Mouse (Mus musculus): ENCODE measurements around the gene Ets1. TPM values are rescaled to one million over a fixed set of nuclear protein-coding genes. Genes with fewer than 3 reads are reported as not detected.

Ets1 gene
- polyA plus RNA-seq, 1 experiment from 2014 or later: 40.8 TPM

- Histone ChIP-seq H3K27ac (peak overlapping the region; percentile 62), H3K27me3 (peaks cover 6% of the 10 kb centered on the region; the same call in 1 of the 2 replicates), H3K36me3 (no peaks in the 10 kb centered on the region), H3K9me3 (no peaks in the 10 kb centered on the region), H3K4me1 (peaks cover 18% of the 10 kb centered on the region; the same call in 1 of the 2 replicates), H3K4me3 (no peak overlapping the region), H3K4me2 (no peak overlapping the region), H3K9ac (no peak overlapping the region)
- WGBS: 22% methylated on average over 8 of the region's 8 CpGs
- ATAC-seq (ENCODE audit: insufficient number of reproducible peaks, insufficient read depth, low FRiP score, low TSS enrichment, low read depth): no peak
Measured at GRCm38 (mm10) chr9:32685793-32686558, 50.0 kb downstream of the Ets1 start.

GRCm38 (mm10) chr9:32688351-32688750 is 52.3 kb downstream of the Ets1 start:
- WGBS: 62% methylated on average over 2 of the region's 2 CpGs
- Histone ChIP-seq H3K27ac (no peak overlapping the region), H3K9ac (no peak overlapping the region), H3K4me1 (peaks cover 18% of the 10 kb centered on the region; the same call in 1 of the 2 replicates), H3K4me3 (no peak overlapping the region), H3K36me3 (no peaks in the 10 kb centered on the region), H3K27me3 (peaks cover 13% of the 10 kb centered on the region), H3K9me3 (no peaks in the 10 kb centered on the region), H3K4me2 (no peak overlapping the region)
- ATAC-seq (ENCODE audit: insufficient number of reproducible peaks, insufficient read depth, low FRiP score, low TSS enrichment, low read depth): no peak

DNA sequence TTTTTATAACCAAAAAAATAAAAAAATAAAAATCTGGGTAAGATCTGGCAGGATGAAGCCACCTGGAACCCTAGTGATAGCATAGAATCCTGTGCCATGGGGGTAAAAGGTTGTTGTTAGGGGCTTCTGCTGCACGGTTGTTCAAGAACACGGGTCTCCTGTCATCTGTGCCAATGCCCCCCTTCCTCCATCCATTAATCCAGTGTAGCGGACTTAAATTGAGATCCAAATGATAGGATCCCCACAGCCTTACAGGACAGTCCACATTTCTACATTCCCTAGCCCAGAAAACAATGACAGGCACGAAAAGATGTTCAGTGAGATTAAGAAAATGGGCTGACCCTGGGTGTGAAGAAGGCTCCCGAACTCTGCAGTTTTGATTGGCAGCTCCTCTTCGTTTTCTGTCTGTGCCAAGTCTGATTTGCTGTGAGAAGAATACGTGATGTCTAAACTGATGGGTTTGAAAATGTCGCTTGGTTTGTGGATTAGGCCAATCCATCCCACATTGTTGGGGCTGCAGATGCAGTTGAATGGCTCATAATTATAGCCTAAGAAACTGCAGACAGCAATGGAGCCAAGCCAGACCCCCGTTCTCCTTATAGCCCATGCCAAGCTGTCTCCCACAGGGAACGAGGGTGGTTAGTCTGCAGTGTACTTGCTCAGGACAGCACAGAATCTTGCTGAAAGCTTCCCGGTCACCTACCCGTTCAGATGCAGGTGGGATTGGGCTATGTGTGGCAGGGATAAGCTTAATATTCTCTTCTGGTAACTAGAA is 55.3 kb downstream of the Ets1 start:
- peaks cover 12% of the 10 kb centered on the region; the same call in 1 of the 2 replicates for H3K4me1 ChIP-seq
- no peak overlapping the region for H3K4me2 ChIP-seq
- WGBS: 58% methylated on average over 12 of the region's 12 CpGs
- no peak for ATAC-seq (ENCODE audit: insufficient number of reproducible peaks, insufficient read depth, low FRiP score, low TSS enrichment, low read depth)
- H3K9me3 ChIP-seq: no peaks in the 10 kb centered on the region
- no peak overlapping the region for H3K4me3 ChIP-seq
- H3K27me3 ChIP-seq: peaks cover 16% of the 10 kb centered on the region
- H3K9ac ChIP-seq: no peak overlapping the region
- H3K36me3 ChIP-seq: no peaks in the 10 kb centered on the region
- no peak overlapping the region for H3K27ac ChIP-seq

GRCm38 (mm10) chr9:32692944-32693343 is 56.9 kb downstream of the Ets1 start:
- Histone ChIP-seq H3K9me3 (no peaks in the 10 kb centered on the region), H3K9ac (no peak overlapping the region), H3K4me3 (no peak overlapping the region), H3K36me3 (no peaks in the 10 kb centered on the region), H3K4me2 (no peak overlapping the region), H3K27ac (no peak overlapping the region), H3K4me1 (peaks cover 20% of the 10 kb centered on the region), H3K27me3 (peaks cover 16% of the 10 kb centered on the region)
- ATAC-seq (ENCODE audit: insufficient number of reproducible peaks, insufficient read depth, low FRiP score, low TSS enrichment, low read depth): no peak
- WGBS: 74% methylated on average over 2 of the region's 2 CpGs

- Histone ChIP-seq H3K27me3 (peaks cover 16% of the 10 kb centered on the region), H3K27ac (no peak overlapping the region), H3K4me1 (peaks cover 20% of the 10 kb centered on the region), H3K4me3 (no peak overlapping the region), H3K9ac (no peak overlapping the region), H3K36me3 (no peaks in the 10 kb centered on the region), H3K9me3 (no peaks in the 10 kb centered on the region), H3K4me2 (no peak overlapping the region)
- 76% methylated on average over 3 of the region's 3 CpGs for WGBS
- ATAC-seq (ENCODE audit: insufficient number of reproducible peaks, insufficient read depth, low FRiP score, low TSS enrichment, low read depth): no peak
Measured at GRCm38 (mm10) chr9:32693411-32693810, 57.4 kb downstream of the Ets1 start.

- Histone ChIP-seq H3K9me3 (no peaks in the 10 kb centered on the region), H3K27me3 (peaks cover 16% of the 10 kb centered on the region), H3K4me3 (no peak overlapping the region), H3K9ac (no peak overlapping the region), H3K4me2 (no peak overlapping the region), H3K36me3 (no peaks in the 10 kb centered on the region), H3K27ac (no peak overlapping the region), H3K4me1 (peaks cover 28% of the 10 kb centered on the region)
- WGBS: 75% methylated on average over 12 of the region's 12 CpGs
- ATAC-seq (ENCODE audit: insufficient number of reproducible peaks, insufficient read depth, low FRiP score, low TSS enrichment, low read depth): no peak
Measured at GRCm38 (mm10) chr9:32694111-32694824, 58.2 kb downstream of the Ets1 start.

GRCm38 (mm10) chr9:32694916-32695490 is 59.0 kb downstream of the Ets1 start:
- no peaks in the 10 kb centered on the region for H3K9me3 ChIP-seq
- no peak for ATAC-seq (ENCODE audit: insufficient number of reproducible peaks, insufficient read depth, low FRiP score, low TSS enrichment, low read depth)
- peak overlapping the region; percentile 87 for H3K4me2 ChIP-seq
- H3K9ac ChIP-seq: peak overlapping the region; percentile 79
- no peaks in the 10 kb centered on the region for H3K36me3 ChIP-seq
- peaks cover 12% of the 10 kb centered on the region for H3K27me3 ChIP-seq
- H3K4me3 ChIP-seq: peak overlapping the region; percentile 67
- H3K27ac ChIP-seq: no peak overlapping the region; the same call in 1 of the 2 replicates
- peaks cover 35% of the 10 kb centered on the region for H3K4me1 ChIP-seq
- WGBS: 51% methylated on average over 4 of the region's 4 CpGs

DNA sequence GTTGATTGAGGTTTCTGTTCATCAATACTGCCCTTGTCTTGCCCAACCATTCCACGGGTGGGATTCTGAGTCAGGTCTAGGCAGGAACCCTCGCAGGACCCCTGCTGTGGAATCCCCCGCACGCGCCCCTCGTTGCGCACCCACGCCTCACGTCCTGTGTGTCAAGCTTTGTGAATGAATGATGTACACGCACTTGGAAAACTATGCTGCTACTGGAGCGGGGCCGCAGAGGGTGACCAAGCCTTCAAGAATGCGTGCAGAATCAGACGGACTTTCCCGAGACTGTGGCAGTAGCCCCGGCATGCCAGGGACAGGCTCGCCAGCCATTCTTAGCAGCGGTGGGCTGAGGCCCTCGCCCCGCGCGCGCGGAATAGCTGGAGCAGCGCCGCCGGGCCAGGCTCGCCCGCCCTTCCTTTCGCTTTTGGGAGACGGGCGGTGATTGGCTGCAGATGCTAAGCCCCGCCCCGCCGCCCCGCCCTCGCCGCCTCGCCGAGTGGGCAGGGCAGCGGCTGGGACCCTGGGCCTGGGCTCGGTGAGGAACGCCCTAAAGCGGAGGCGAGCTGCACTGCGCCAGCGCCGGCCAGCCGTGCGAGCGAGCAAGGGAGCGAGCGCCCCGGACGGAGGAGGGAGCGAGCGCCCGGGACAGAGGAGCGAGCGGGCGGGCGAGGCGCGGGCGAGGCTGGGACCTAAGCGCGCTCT is 59.6 kb downstream of the Ets1 start:
- H3K36me3 ChIP-seq: no peaks in the 10 kb centered on the region
- peak overlapping the region; percentile 87 for H3K4me2 ChIP-seq
- peak overlapping the region; percentile 67 for H3K4me3 ChIP-seq
- under 1% methylated on average over 65 of the region's 67 CpGs for WGBS
- peak; percentile 96 for ATAC-seq (ENCODE audit: insufficient number of reproducible peaks, insufficient read depth, low FRiP score, low TSS enrichment, low read depth)
- no peaks in the 10 kb centered on the region for H3K9me3 ChIP-seq
- H3K27ac ChIP-seq: peak overlapping the region; percentile 88
- peaks cover 12% of the 10 kb centered on the region for H3K27me3 ChIP-seq
- H3K9ac ChIP-seq: peak overlapping the region; percentile 79
- H3K4me1 ChIP-seq: peaks cover 42% of the 10 kb centered on the region

DNA sequence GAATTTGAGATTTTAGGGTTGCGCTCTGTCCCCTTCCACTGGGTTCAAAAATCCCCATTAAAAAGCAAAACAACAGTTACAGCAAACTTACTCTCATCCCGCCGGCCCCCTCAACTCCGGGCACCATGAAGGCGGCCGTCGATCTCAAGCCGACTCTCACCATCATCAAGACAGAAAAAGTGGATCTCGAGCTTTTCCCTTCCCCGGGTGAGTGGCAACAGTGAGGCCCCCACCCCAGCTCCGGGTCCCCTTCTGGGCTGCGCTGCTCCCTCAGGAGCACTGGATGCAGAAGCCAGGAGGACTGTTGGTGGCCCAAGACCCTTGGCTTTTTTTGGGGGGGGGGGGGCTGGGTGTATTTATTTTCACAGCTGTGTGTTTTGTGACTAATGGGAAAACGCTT is 60.2 kb downstream of the Ets1 start:
- no peaks in the 10 kb centered on the region for H3K9me3 ChIP-seq
- peak overlapping the region; percentile 88 for H3K27ac ChIP-seq
- H3K27me3 ChIP-seq: peaks cover 7% of the 10 kb centered on the region
- peak; percentile 11; the same call in 1 of the 2 replicates for ATAC-seq (ENCODE audit: insufficient number of reproducible peaks, insufficient read depth, low FRiP score, low TSS enrichment, low read depth)
- no peaks in the 10 kb centered on the region for H3K36me3 ChIP-seq
- H3K9ac ChIP-seq: peak overlapping the region; percentile 79
- peak overlapping the region; percentile 87 for H3K4me2 ChIP-seq
- H3K4me3 ChIP-seq: peak overlapping the region; percentile 67
- peaks cover 45% of the 10 kb centered on the region for H3K4me1 ChIP-seq
- 0% methylated on average over 13 of the region's 13 CpGs for WGBS

DNA sequence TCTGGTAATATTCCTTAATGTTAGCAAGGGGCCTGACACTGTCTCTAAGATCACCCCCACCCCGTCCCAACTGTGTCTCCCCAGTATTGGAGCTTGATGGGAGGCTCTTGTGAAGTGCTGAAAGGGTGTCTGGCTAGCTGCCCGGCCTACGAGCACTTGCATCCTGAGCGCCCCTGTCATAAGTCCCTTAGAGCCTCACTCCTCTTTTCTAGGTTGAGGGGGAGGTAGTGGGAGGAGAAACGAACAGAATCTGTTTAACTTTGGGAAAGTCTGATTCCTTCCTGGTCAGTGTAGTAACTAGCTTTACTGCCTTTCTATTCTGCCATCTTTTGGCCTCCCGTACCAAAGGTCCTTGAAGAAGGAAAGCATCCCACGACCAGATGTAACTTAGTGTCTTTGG is 60.7 kb downstream of the Ets1 start:
- Histone ChIP-seq H3K9me3 (no peaks in the 10 kb centered on the region), H3K36me3 (no peaks in the 10 kb centered on the region), H3K27ac (peak overlapping the region; percentile 88), H3K27me3 (peaks cover 5% of the 10 kb centered on the region), H3K4me1 (peaks cover 47% of the 10 kb centered on the region), H3K4me3 (peak overlapping the region; percentile 67), H3K9ac (peak overlapping the region; percentile 79), H3K4me2 (peak overlapping the region; percentile 87)
- no peak for ATAC-seq (ENCODE audit: insufficient number of reproducible peaks, insufficient read depth, low FRiP score, low TSS enrichment, low read depth)
- 4% methylated on average over 7 of the region's 7 CpGs for WGBS

Data from embryonic facial prominence, embryonic 13.5 days (tissue).